Mouse (Mus musculus) bone marrow macrophage, adult 2 months (primary cell): ENCODE measurements at regions not wholly inside any gene's neighbourhood (a gene's known extent, or its start where the extent isn't known, plus 50 kb on each side); places are given as distances from the start of the nearest gene placed in this dataset.
"Not testable (repeated sequence)": the region's sequence is repeated elsewhere in the genome, so short reads cannot be mapped to it uniquely, and the experiment has no call there.

ENCODE experiments used
- H3K27ac ChIP-seq: 2 replicates; pipeline ENCODE4 v1.5.1; 2012; ENCODE audit warnings: low read depth, low read length; ENCODE audit not compliant: insufficient read depth
- H3K4me1 ChIP-seq: 2 replicates; pipeline ENCODE4 v1.6.1; 2012; ENCODE audit warnings: low read length; ENCODE audit not compliant: control insufficient read depth, insufficient read depth
- H3K4me3 ChIP-seq: 2 replicates; pipeline ENCODE4 v1.5.1; 2012; ENCODE audit warnings: mild to moderate bottlenecking, low read length, moderate library complexity; ENCODE audit not compliant: insufficient read depth
- CTCF ChIP-seq: IDR thresholded peaks from 2 replicates; pipeline ENCODE4 v1.5.1; 2012; ENCODE audit warnings: low read depth, mild to moderate bottlenecking, low read length, moderate library complexity
- POLR2A ChIP-seq: IDR thresholded peaks from 2 replicates; pipeline ENCODE4 v1.6.1; 2012; ENCODE audit warnings: mild to moderate bottlenecking, low read depth, low read length, borderline replicate concordance

GRCm38 (mm10) chr16:20972442-20972841, 181.4 kb downstream of the Teddm3 start:
- H3K4me3 ChIP-seq = no peak overlapping the region
- H3K27ac ChIP-seq = no peak overlapping the region
- TF ChIP-seq CTCF = no peak
- TF ChIP-seq POLR2A = no peak
- H3K4me1 ChIP-seq = no peaks in the 10 kb centered on the region

- Histone ChIP-seq H3K27ac (no peak overlapping the region), H3K4me1 (no peaks in the 10 kb centered on the region), H3K4me3 (no peak overlapping the region)
- TF ChIP-seq CTCF (no peak), POLR2A (no peak)
Observed at GRCm38 (mm10) chr16:20958905-20959304, 194.9 kb downstream of the Teddm3 start.

DNA sequence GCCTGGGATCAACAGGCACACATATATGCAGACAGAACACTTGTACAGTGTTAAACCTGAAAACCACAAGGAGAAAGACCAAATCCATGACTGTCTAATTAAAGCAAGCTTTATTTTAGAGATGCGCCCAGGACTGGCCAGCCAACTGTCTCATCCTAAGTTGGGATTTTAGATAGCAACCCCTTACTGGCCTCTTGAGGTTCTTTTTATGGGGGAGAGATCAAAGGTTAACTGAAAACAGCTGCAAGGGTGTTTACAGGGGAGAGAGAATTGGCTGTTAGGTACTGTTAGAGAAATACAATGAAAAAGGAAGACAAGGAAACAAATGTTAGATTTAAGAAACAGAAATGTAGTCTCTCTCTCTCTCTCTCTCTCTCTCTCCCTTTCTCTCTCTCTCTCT, 202.4 kb upstream of the Thpo start:
- no peak for TF ChIP-seq CTCF
- no peak for TF ChIP-seq POLR2A
- no peak overlapping the region for H3K27ac ChIP-seq
- H3K4me3 ChIP-seq = no peak overlapping the region
- no peaks in the 10 kb centered on the region for H3K4me1 ChIP-seq

DNA sequence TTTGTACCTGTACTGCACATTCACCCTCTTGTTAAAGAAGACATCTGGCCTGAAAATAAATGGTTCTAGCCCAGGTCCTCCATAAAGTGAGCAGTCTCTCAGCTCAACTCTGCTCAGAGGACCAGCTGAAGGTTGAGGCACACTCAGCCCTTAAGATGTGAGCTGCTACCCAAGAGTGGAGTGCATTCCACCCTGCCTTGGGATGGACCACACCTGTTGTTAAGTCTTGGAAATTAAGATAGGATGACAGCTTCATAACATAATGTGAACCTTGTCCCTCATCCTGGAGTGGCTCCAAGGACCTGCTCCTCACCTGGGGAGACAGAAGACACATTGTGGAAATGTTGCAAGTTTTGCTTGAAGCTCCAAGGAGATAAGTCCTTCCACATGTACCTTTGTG, 200.5 kb upstream of the Thpo start:
- H3K4me1 ChIP-seq, H3K4me3 ChIP-seq, H3K27ac ChIP-seq: not testable (repeated sequence)

GRCm38 (mm10) chr16:20930003-20930402, 195.7 kb upstream of the Thpo start:
- H3K4me3 ChIP-seq, H3K4me1 ChIP-seq, H3K27ac ChIP-seq: not testable (repeated sequence)

- H3K27ac ChIP-seq, H3K4me3 ChIP-seq, H3K4me1 ChIP-seq: not testable (repeated sequence)
Observed at GRCm38 (mm10) chr16:20925776-20926175, 191.5 kb upstream of the Thpo start.

DNA sequence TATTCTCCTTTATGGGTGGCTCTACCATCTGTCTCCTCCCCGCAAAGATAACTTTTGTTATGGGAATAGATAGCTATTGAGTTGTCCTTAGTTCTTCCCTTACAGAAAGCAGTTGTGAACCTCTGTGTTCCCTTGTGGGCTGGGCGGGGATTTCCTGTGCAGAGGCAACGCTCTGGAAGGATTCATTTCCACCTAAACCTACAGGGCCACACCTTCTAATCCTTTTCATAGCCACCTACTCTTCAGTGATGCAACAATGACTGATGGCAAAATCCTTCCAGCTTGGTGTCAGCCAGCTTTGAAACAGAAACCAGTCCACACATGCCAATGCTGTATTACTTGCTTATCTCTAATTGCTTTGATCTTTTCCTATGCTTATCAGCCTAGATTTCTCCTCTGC, 176.6 kb upstream of the Thpo start:
- not testable (repeated sequence) for H3K27ac ChIP-seq, H3K4me1 ChIP-seq, H3K4me3 ChIP-seq

DNA sequence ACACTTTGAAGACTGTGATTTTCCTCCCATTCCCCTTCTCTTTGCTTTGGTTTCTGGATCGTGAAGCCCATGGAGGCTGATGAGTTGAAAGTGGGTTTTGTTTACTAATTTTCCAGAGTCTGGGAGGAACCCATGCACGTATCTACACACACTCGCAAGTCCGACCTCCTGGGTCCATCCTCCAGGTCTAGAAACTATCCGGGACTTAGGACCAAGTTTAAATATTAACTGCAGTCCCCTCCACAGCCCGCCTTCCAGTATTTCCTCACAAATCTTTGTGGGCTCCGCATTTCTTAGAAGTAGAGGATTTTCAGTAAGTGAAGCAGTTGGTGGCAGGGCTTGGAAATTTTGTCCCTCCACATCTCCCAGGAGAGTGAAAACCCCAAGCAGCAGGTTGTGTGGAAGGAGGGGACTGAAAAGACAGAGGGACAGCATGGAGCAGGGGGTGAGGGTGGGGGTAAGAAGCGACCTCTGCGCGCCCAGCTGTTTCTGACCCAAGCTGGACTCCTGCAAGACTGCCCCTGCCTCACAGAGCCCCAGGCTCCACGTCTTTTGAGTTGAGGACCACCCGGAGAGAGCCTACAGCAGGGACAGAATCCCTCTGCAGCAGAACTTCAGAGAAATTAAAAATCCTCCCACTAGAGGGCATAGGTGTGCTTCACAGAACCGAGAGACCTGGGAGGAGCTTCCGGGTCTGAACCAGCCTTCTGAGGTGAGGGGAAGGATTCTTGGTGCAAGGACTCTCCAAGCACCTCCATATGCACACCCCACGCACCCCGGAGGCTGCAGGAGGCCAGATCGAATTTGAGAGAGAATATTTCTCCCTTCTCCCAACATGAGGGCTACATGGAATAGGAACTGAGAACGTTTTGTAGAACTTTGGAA, 174.4 kb upstream of the Thpo start:
- TF ChIP-seq CTCF = 0 out of 2 replicates have a peak, but pooled peaks have one; percentile 18

DNA sequence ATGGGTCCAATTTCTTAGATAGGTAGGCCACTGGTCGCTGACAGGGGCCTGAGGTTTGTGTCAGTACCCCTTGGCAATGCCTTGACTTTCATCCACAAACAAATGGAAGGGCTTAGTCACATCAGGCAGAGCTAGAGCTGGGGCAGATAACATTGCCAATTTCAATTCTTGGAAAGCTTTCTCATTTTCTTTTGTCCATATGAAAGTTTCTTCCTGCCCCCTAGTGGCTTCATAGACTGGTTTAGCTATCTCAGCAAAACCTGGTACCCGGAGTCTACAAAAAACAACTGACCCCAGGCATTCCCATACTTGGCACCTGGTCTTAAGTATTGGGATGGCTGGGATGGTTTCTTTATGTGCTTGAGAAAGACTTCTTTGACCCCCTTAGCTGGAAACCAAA, 161.4 kb upstream of the Thpo start:
- no peak overlapping the region for H3K27ac ChIP-seq
- no peak overlapping the region for H3K4me3 ChIP-seq
- no peaks in the 10 kb centered on the region for H3K4me1 ChIP-seq
- no peak for TF ChIP-seq CTCF
- no peak for TF ChIP-seq POLR2A

More for the DNA sequence above, 174.4 kb upstream of the Thpo start:
- H3K4me3 ChIP-seq, H3K4me1 ChIP-seq, H3K27ac ChIP-seq: not testable (repeated sequence)

- TF ChIP-seq POLR2A (no peak), CTCF (no peak)
- Histone ChIP-seq H3K4me1 (no peaks in the 10 kb centered on the region), H3K27ac (no peak overlapping the region), H3K4me3 (no peak overlapping the region)
Observed at GRCm38 (mm10) chr16:20871726-20872125, 137.4 kb upstream of the Thpo start.

GRCm38 (mm10) chr16:20866771-20867170, 132.5 kb upstream of the Thpo start:
- no peaks in the 10 kb centered on the region for H3K4me1 ChIP-seq
- no peak overlapping the region for H3K27ac ChIP-seq
- TF ChIP-seq CTCF = no peak
- no peak for TF ChIP-seq POLR2A
- no peak overlapping the region for H3K4me3 ChIP-seq
